Mouse (Mus musculus) limb, embryonic 14.5 days (tissue): ENCODE measurements around the gene Tecta. TPM values are rescaled to one million over a fixed set of nuclear protein-coding genes. Genes with fewer than 3 reads are reported as not detected.

ENCODE experiments used
- ATAC-seq: fragments of 200-750 bp; cut with Nextera tagmentation; 2 replicates; pipeline ENCODE4 v1.8.0; 2017; ENCODE audit warnings: low read depth, moderate number of reproducible peaks, moderate TSS enrichment; ENCODE audit not compliant: low FRiP score
- DNase-seq: peaks from one replicate; pipeline ENCODE4 v3.0.0-alpha.2; 2015; ENCODE audit warnings: low spot score
- H3K27ac ChIP-seq: fragments of 300-500 bp; sonication (generic); replicated peaks from 2 replicates; pipeline ENCODE4 v1.5.1; 2014; ENCODE audit warnings: low read depth, mild to moderate bottlenecking, low read length, moderate library complexity, mixed read lengths
- H3K27me3 ChIP-seq: fragments of 300-500 bp; sonication (generic); 2 replicates; pipeline ENCODE4 v1.6.1; 2014; ENCODE audit warnings: low read length, mixed read lengths; ENCODE audit not compliant: control insufficient read depth, insufficient read depth
- H3K36me3 ChIP-seq: fragments of 300-500 bp; sonication (generic); 2 replicates; pipeline ENCODE4 v1.6.1; 2014; ENCODE audit warnings: mild to moderate bottlenecking, low read length, moderate library complexity, mixed read lengths; ENCODE audit not compliant: control insufficient read depth, insufficient read depth
- H3K4me1 ChIP-seq: fragments of 300-500 bp; sonication (generic); 2 replicates; pipeline ENCODE4 v1.6.1; 2014; ENCODE audit warnings: antibody characterized with exemption, low read length, mixed read lengths; ENCODE audit not compliant: control insufficient read depth, insufficient read depth
- H3K4me2 ChIP-seq: fragments of 300-500 bp; sonication (generic); replicated peaks from 2 replicates; pipeline ENCODE4 v1.6.1; 2014; ENCODE audit warnings: low read depth, mild to moderate bottlenecking, low read length, moderate library complexity; ENCODE audit not compliant: severe bottlenecking
- H3K4me3 ChIP-seq: fragments of 300-500 bp; sonication (generic); replicated peaks from 2 replicates; pipeline ENCODE4 v1.5.1; 2014; ENCODE audit warnings: low read length
- H3K9ac ChIP-seq: fragments of 300-500 bp; sonication (generic); 2 replicates; pipeline ENCODE4 v1.6.1; 2014; ENCODE audit warnings: mild to moderate bottlenecking, low read depth, low read length, moderate library complexity; ENCODE audit not compliant: severe bottlenecking
- H3K9me3 ChIP-seq: fragments of 300-500 bp; sonication (generic); 2 replicates; pipeline ENCODE4 v1.6.1; 2016; ENCODE audit warnings: low read length; ENCODE audit not compliant: control insufficient read depth
- POLR2A ChIP-seq: fragments of 200-500 bp; IDR thresholded peaks from 2 replicates; pipeline ENCODE4 v1.8.0; 2012; ENCODE audit warnings: inconsistent platforms, mild to moderate bottlenecking, moderate library complexity, borderline replicate concordance; ENCODE audit not compliant: insufficient read depth, insufficient read length; ENCODE audit errors: extremely low read depth
- WGBS: fragments of 180-500 bp; shearing (Covaris S2); extraction: QIAGEN DNeasy Blood & Tissue Kit; methylation state at CpG from one replicate; pipeline ENCODE4 v1.1.7; 2014; 5-methylcytosine and 5-hydroxymethylcytosine counted together
- polyA plus RNA-seq, 2 experiments: library from polyadenylated mRNA; depleted of rRNA in 1 of 2; stranded (reverse) in 1 of 2; unstranded in 1 of 2; fragments of >200 nt; fragmentation: Nextera tagmentation in 1 of 2; extraction: Ambion mirVana in 1 of 2; gene quantifications; 2 replicates each; pipeline versions ENCODE4 v1.2.1 to v1.2.3; 2012 to 2014

Tecta gene
- polyA plus RNA-seq, 2 experiments: 0.10 to 0.88 TPM

DNA sequence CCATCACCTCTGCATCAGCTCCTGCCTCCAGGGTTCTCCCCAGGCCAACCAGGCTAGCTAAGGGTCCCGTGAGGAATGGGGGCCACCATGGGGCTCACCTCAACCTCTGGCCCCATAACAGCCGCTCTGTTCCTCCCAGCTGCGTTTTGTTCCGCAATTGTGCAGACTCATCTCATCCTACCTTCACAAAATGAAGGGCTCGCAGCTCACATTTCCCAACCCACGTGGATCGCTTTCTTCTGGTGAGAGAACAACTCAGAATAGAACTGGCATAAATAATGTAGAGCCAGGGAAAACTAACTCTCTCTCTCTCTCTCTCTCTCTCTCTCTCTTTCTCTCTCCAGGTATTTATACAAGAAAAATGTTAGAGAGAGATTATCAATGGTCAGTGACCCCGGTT is 76.5 kb downstream of the Tecta start:
- H3K9ac ChIP-seq: no peak overlapping the region
- no peak overlapping the region for H3K27ac ChIP-seq
- 0 out of 2 replicates have a peak, but pooled peaks cover 2% of the 10 kb centered on the region for H3K4me1 ChIP-seq
- no peak overlapping the region for H3K4me3 ChIP-seq
- H3K27me3 ChIP-seq: no peaks in the 10 kb centered on the region
- 83% methylated on average over 8 of the region's 8 CpGs for WGBS
- ATAC-seq: no peak
- H3K36me3 ChIP-seq: no peaks in the 10 kb centered on the region
- no peak for TF ChIP-seq POLR2A
- H3K4me2 ChIP-seq: no peak overlapping the region
- no peaks in the 10 kb centered on the region for H3K9me3 ChIP-seq
- no peak for DNase-seq

DNA sequence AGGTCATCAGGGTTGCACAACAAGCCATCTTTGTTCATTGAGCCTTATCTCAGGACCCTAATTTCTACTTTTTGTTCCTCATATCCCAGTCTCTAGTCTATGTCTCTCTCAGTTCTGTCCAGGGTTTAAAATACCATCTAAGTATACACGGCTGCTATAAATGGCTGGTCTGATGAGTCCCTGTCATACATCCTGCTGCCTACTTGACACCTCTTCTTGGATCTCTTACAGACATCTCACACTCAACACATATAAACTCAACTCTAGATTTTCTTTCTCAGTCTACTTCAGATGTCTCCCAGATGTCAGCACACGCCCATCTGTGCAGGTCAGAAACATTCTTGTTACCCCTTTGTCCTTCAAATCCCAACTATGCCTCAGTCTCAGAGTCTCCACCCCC is 78.3 kb downstream of the Tecta start:
- DNase-seq (no peak), ATAC-seq (no peak)
- Histone ChIP-seq H3K27me3 (no peaks in the 10 kb centered on the region), H3K27ac (no peak overlapping the region), H3K9me3 (no peaks in the 10 kb centered on the region), H3K4me1 (0 out of 2 replicates have a peak, but pooled peaks cover 2% of the 10 kb centered on the region), H3K4me2 (no peak overlapping the region), H3K36me3 (no peaks in the 10 kb centered on the region), H3K9ac (no peak overlapping the region), H3K4me3 (no peak overlapping the region)
- TF ChIP-seq POLR2A: no peak
- WGBS: 88% methylated on average over 2 of the region's 2 CpGs

GRCm38 (mm10) chr9:42320616-42321015 is 79.1 kb downstream of the Tecta start:
- Histone ChIP-seq H3K9me3 (no peaks in the 10 kb centered on the region), H3K4me2 (no peak overlapping the region), H3K27me3 (no peaks in the 10 kb centered on the region), H3K4me1 (0 out of 2 replicates have a peak, but pooled peaks cover 2% of the 10 kb centered on the region), H3K27ac (no peak overlapping the region), H3K36me3 (no peaks in the 10 kb centered on the region), H3K4me3 (no peak overlapping the region), H3K9ac (no peak overlapping the region)
- ATAC-seq (no peak), DNase-seq (no peak)
- no peak for TF ChIP-seq POLR2A
- 91% methylated on average over 7 of the region's 7 CpGs for WGBS

GRCm38 (mm10) chr9:42318455-42318987 is 81.2 kb downstream of the Tecta start:
- H3K27me3 ChIP-seq: no peaks in the 10 kb centered on the region
- DNase-seq (no peak), ATAC-seq (no peak)
- H3K4me1 ChIP-seq: 0 out of 2 replicates have a peak, but pooled peaks cover 2% of the 10 kb centered on the region
- TF ChIP-seq POLR2A: no peak
- no peak overlapping the region for H3K4me2 ChIP-seq
- no peaks in the 10 kb centered on the region for H3K36me3 ChIP-seq
- no peak overlapping the region for H3K9ac ChIP-seq
- 91% methylated on average over 9 of the region's 9 CpGs for WGBS
- H3K9me3 ChIP-seq: no peaks in the 10 kb centered on the region
- H3K27ac ChIP-seq: no peak overlapping the region
- H3K4me3 ChIP-seq: no peak overlapping the region

- Histone ChIP-seq H3K4me3 (no peak overlapping the region), H3K27me3 (no peaks in the 10 kb centered on the region), H3K9me3 (no peaks in the 10 kb centered on the region), H3K9ac (no peak overlapping the region), H3K4me1 (0 out of 2 replicates have a peak, but pooled peaks cover 2% of the 10 kb centered on the region), H3K4me2 (no peak overlapping the region), H3K36me3 (no peaks in the 10 kb centered on the region), H3K27ac (no peak overlapping the region)
- 79% methylated on average over 3 of the region's 3 CpGs for WGBS
- no peak for TF ChIP-seq POLR2A
- ATAC-seq: no peak
- no peak for DNase-seq
These were observed 82.4 kb downstream of the Tecta start for GRCm38 (mm10) chr9:42317337-42317736.
